Mouse (Mus musculus) heart, embryonic 13.5 days (tissue): Measurements from ENCODE around the gene Fnip2. TPM values are rescaled to one million over a fixed set of nuclear protein-coding genes. Genes with fewer than 3 reads are reported as not detected.
A peak's percentile ranks its signal among the peaks of the same experiment; 100 is the strongest.

ENCODE experiments used
- ATAC-seq: fragments of 200-750 bp; cut with Nextera tagmentation; 2 replicates; pipeline ENCODE4 v1.8.0; 2017; ENCODE audit warnings: moderate TSS enrichment; ENCODE audit not compliant: insufficient number of reproducible peaks, low FRiP score, low TSS enrichment; ENCODE audit errors: extremely low read depth
- H3K27ac ChIP-seq: fragments of 300-500 bp; sonication (generic); replicated peaks from 2 replicates; pipeline ENCODE4 v1.5.1; 2015; ENCODE audit warnings: moderate library complexity, mild to moderate bottlenecking, inconsistent platforms
- H3K27me3 ChIP-seq: fragments of 300-500 bp; sonication (generic); replicated peaks from 2 replicates; pipeline ENCODE4 v1.6.1; 2015; ENCODE audit warnings: mild to moderate bottlenecking, inconsistent platforms
- H3K36me3 ChIP-seq: fragments of 300-500 bp; sonication (generic); 2 replicates; pipeline ENCODE4 v1.6.1; 2015; ENCODE audit warnings: mild to moderate bottlenecking, inconsistent platforms
- H3K4me1 ChIP-seq: fragments of 300-500 bp; sonication (generic); 2 replicates; pipeline ENCODE4 v1.6.1; 2015; ENCODE audit warnings: inconsistent platforms
- H3K4me2 ChIP-seq: fragments of 300-500 bp; sonication (generic); 2 replicates; pipeline ENCODE4 v1.6.1; 2015; ENCODE audit warnings: inconsistent platforms, mild to moderate bottlenecking, moderate library complexity
- H3K4me3 ChIP-seq: fragments of 300-500 bp; sonication (generic); 2 replicates; pipeline ENCODE4 v1.5.1; 2015; ENCODE audit warnings: moderate library complexity, mild to moderate bottlenecking, inconsistent platforms
- H3K9ac ChIP-seq: fragments of 300-500 bp; sonication (generic); 2 replicates; pipeline ENCODE4 v1.6.1; 2015; ENCODE audit warnings: inconsistent platforms, mild to moderate bottlenecking, moderate library complexity
- H3K9me3 ChIP-seq: fragments of 300-500 bp; sonication (generic); 2 replicates; pipeline ENCODE4 v1.6.1; 2016; ENCODE audit warnings: inconsistent platforms
- WGBS: fragments of 180-500 bp; shearing (Covaris S2); methylation state at CpG from one replicate; pipeline ENCODE4 v1.1.7; 2015; ENCODE audit warnings: mixed read lengths; 5-methylcytosine and 5-hydroxymethylcytosine counted together
- polyA plus RNA-seq: library from polyadenylated mRNA; unstranded; fragments of >200 nt; fragmentation: Nextera tagmentation; extraction: Ambion mirVana; gene quantifications from 2 replicates; pipeline ENCODE4 v1.2.1, GENCODE M21; 2015

Gene Fnip2
- 2.2 and 2.5 TPM in 2 replicates for polyA plus RNA-seq

- peak within 1 kb of the TSS; percentile 94 for H3K9ac ChIP-seq
- peak within 1 kb of the TSS; percentile 87 for H3K27ac ChIP-seq
- no peaks in the 10 kb centered on the region for H3K36me3 ChIP-seq
- H3K27me3 ChIP-seq, result no peaks in the 10 kb centered on the region
- ATAC-seq, result peak; percentile 92
- peaks cover 19% of the 10 kb centered on the region for H3K4me1 ChIP-seq
- H3K9me3 ChIP-seq, result no peaks in the 10 kb centered on the region
- WGBS, result 1% methylated on average over 55 of the region's 55 CpGs
- peak within 1 kb of the TSS; percentile 94 for H3K4me2 ChIP-seq
- peak within 1 kb of the TSS; percentile 91 for H3K4me3 ChIP-seq
These were observed at the start of gene Fnip2 for GRCm38 (mm10) chr3:79567703-79568362. Gene Fnip2, minus strand, starts transcription at chr3:79567796.

- no peaks in the 10 kb centered on the region for H3K4me1 ChIP-seq
- H3K27ac ChIP-seq, result no peak overlapping the region
- WGBS, result 87% methylated on average over 2 of the region's 2 CpGs
- H3K4me2 ChIP-seq, result no peak overlapping the region
- peaks cover 3% of the 10 kb centered on the region; the same call in 1 of the 2 replicates for H3K9me3 ChIP-seq
- ATAC-seq, result no peak
- H3K36me3 ChIP-seq, result peaks cover 84% of the 10 kb centered on the region
- H3K27me3 ChIP-seq, result no peaks in the 10 kb centered on the region
- H3K4me3 ChIP-seq, result no peak overlapping the region
- no peak overlapping the region for H3K9ac ChIP-seq
These were observed 42.3 kb upstream of the Fnip2 start for GRCm38 (mm10) chr3:79609886-79610285.

- H3K27ac ChIP-seq, result no peak overlapping the region
- no peaks in the 10 kb centered on the region for H3K27me3 ChIP-seq
- 73% methylated on average over 7 of the region's 7 CpGs for WGBS
- H3K4me3 ChIP-seq, result no peak overlapping the region
- H3K4me2 ChIP-seq, result no peak overlapping the region
- no peak overlapping the region for H3K9ac ChIP-seq
- no peak for ATAC-seq
- H3K36me3 ChIP-seq, result peaks cover 67% of the 10 kb centered on the region
- no peaks in the 10 kb centered on the region for H3K9me3 ChIP-seq
- peaks cover 17% of the 10 kb centered on the region for H3K4me1 ChIP-seq
These were observed 27.9 kb upstream of the Fnip2 start for GRCm38 (mm10) chr3:79595468-79595867.

- Histone ChIP-seq H3K36me3 (peaks cover 34% of the 10 kb centered on the region), H3K27ac (peak overlapping the region; percentile 85)
- ATAC-seq, result no peak
These were observed 24.3 kb upstream of the Fnip2 start for GRCm38 (mm10) chr3:79591793-79592471.

GRCm38 (mm10) chr3:79590863-79591792 is 23.5 kb upstream of the Fnip2 start, which contains the start of gene Ppid:
Gene Ppid, plus strand, starts transcription at chr3:79591342.
- peak within 1 kb of the TSS; percentile 88 for H3K9ac ChIP-seq
- peak within 1 kb of the TSS; percentile 91 for H3K4me3 ChIP-seq
- H3K4me2 ChIP-seq, result peak within 1 kb of the TSS; percentile 91
- no peaks in the 10 kb centered on the region for H3K9me3 ChIP-seq
- no peaks in the 10 kb centered on the region for H3K27me3 ChIP-seq
- H3K27ac ChIP-seq, result peak within 1 kb of the TSS; percentile 85
- H3K36me3 ChIP-seq, result peaks cover 26% of the 10 kb centered on the region
- peak; percentile 77 for ATAC-seq
- 2% methylated on average over 63 of the region's 63 CpGs for whole genome bisulfite sequencing
- H3K4me1 ChIP-seq, result peaks cover 17% of the 10 kb centered on the region

More at GRCm38 (mm10) chr3:79591793-79592471, 24.3 kb upstream of the Fnip2 start:
- 2% methylated on average over 15 of the region's 15 CpGs for WGBS
- Histone ChIP-seq H3K4me3 (peak overlapping the region; percentile 91), H3K4me1 (peaks cover 17% of the 10 kb centered on the region), H3K27me3 (no peaks in the 10 kb centered on the region), H3K9me3 (no peaks in the 10 kb centered on the region), H3K4me2 (peak overlapping the region; percentile 91), H3K9ac (peak overlapping the region; percentile 88)

GRCm38 (mm10) chr3:79589671-79590070 is 22.1 kb upstream of the Fnip2 start:
- Histone ChIP-seq H3K27ac (no peak overlapping the region), H3K27me3 (no peaks in the 10 kb centered on the region), H3K4me3 (no peak overlapping the region), H3K4me1 (peaks cover 17% of the 10 kb centered on the region), H3K9ac (no peak overlapping the region), H3K36me3 (peaks cover 13% of the 10 kb centered on the region), H3K4me2 (no peak overlapping the region), H3K9me3 (no peaks in the 10 kb centered on the region)
- no peak for ATAC-seq
- 78% methylated on average over 2 of the region's 2 CpGs for WGBS

GRCm38 (mm10) chr3:79586804-79587203 is 19.2 kb upstream of the Fnip2 start:
- Histone ChIP-seq H3K4me3 (no peak overlapping the region), H3K27ac (no peak overlapping the region), H3K9me3 (no peaks in the 10 kb centered on the region), H3K27me3 (no peaks in the 10 kb centered on the region), H3K9ac (no peak overlapping the region), H3K4me1 (peaks cover 4% of the 10 kb centered on the region), H3K36me3 (no peaks in the 10 kb centered on the region), H3K4me2 (0 out of 2 replicates have a peak overlapping the region, but pooled peaks have one; percentile 27)
- ATAC-seq, result no peak; the same call in 1 of the 2 replicates
- WGBS, result 3% methylated on average over 6 of the region's 6 CpGs

GRCm38 (mm10) chr3:79579891-79580575 is 12.4 kb upstream of the Fnip2 start:
- no peak overlapping the region for H3K9ac ChIP-seq
- H3K27ac ChIP-seq, result no peak overlapping the region
- ATAC-seq, result no peak
- no peak overlapping the region for H3K4me2 ChIP-seq
- no peaks in the 10 kb centered on the region for H3K9me3 ChIP-seq
- H3K27me3 ChIP-seq, result no peaks in the 10 kb centered on the region
- peaks cover 9% of the 10 kb centered on the region for H3K4me1 ChIP-seq
- 57% methylated on average over 5 of the region's 5 CpGs for WGBS
- no peaks in the 10 kb centered on the region for H3K36me3 ChIP-seq
- H3K4me3 ChIP-seq, result no peak overlapping the region

GRCm38 (mm10) chr3:79578164-79578563 is 10.6 kb upstream of the Fnip2 start:
- H3K9ac ChIP-seq, result no peak overlapping the region
- H3K4me3 ChIP-seq, result no peak overlapping the region
- no peak for ATAC-seq

GRCm38 (mm10) chr3:79577606-79578005 is 10.0 kb upstream of the Fnip2 start:
- Histone ChIP-seq H3K36me3 (no peaks in the 10 kb centered on the region), H3K9ac (no peak overlapping the region), H3K27me3 (no peaks in the 10 kb centered on the region), H3K27ac (no peak overlapping the region), H3K4me2 (no peak overlapping the region), H3K4me1 (peaks cover 9% of the 10 kb centered on the region), H3K4me3 (no peak overlapping the region), H3K9me3 (no peaks in the 10 kb centered on the region)
- 62% methylated on average over 6 of the region's 6 CpGs for WGBS
- ATAC-seq, result no peak

More at GRCm38 (mm10) chr3:79578164-79578563, 10.6 kb upstream of the Fnip2 start:
- no peak overlapping the region for H3K4me2 ChIP-seq
- 77% methylated on average over 6 of the region's 6 CpGs for WGBS
- no peaks in the 10 kb centered on the region for H3K27me3 ChIP-seq
- no peak overlapping the region for H3K27ac ChIP-seq
- peaks cover 9% of the 10 kb centered on the region for H3K4me1 ChIP-seq
- H3K36me3 ChIP-seq, result no peaks in the 10 kb centered on the region
- H3K9me3 ChIP-seq, result no peaks in the 10 kb centered on the region
